Mouse (Mus musculus): Measurements from ENCODE around the gene Lmo7. TPM values are rescaled to one million over a fixed set of nuclear protein-coding genes. Genes with fewer than 3 reads are reported as not detected.

Gene Lmo7
- polyA plus RNA-seq, 1 experiment from 2014 or later: 0.98 TPM

Other genes with a start within 250 kb of the Lmo7 start
- 5.4 and 6.9 TPM in 2 replicates for gene Tbc1d4, start 120.8 kb upstream of the Lmo7 start, polyA plus RNA-seq (2015; fragmentation: Nextera tagmentation; extraction: Ambion mirVana)
- 106 and 111 TPM in 2 replicates for gene Commd6, start 89.3 kb upstream of the Lmo7 start, polyA plus RNA-seq (2015; fragmentation: Nextera tagmentation; extraction: Ambion mirVana)
- gene Uchl3, start 76.0 kb upstream of the Lmo7 start, polyA plus RNA-seq (2015; fragmentation: Nextera tagmentation; extraction: Ambion mirVana): 231 and 239 TPM in 2 replicates
- not detected in 2 replicates for gene Gm9922, start 143 bp upstream of the Lmo7 start, polyA plus RNA-seq (2015; fragmentation: Nextera tagmentation; extraction: Ambion mirVana)

Measured in neural tube, embryonic 13.5 days (tissue).